Mouse (Mus musculus) kidney, adult 11 months (tissue): ENCODE measurements around the gene Il16.
A peak's percentile ranks its signal among the peaks of the same experiment; 100 is the strongest.

Experiments
- DNase-seq: peaks from one replicate; pipeline ENCODE4 v3.0.0; 2022

Il16 gene

GRCm38 (mm10) chr7:83598997-83599912 is 146.3 kb downstream of the Il16 start:
- no peak for DNase-seq

GRCm38 (mm10) chr7:83597063-83597462 is 148.5 kb downstream of the Il16 start:
- DNase-seq: no peak

DNA sequence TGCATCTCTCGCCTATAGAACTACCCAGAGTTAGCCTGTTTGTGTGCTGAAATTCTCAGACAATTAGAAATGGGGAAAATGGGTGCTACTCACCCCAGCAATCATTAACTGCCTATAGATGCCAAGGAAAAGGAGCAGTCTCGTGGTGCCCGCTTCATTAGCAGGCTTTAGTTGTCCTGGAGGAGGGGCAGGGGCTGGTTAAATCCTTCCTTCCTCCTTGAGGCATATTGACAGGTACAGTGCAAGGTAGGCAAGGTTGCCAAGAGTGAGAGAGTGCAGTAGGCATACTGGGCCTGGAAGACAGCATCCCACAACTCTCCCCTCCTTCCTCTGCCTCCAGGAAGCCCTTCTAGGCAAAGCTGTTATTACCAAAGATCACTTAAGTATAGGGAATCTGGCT is 151.5 kb downstream of the Il16 start:
- peak; percentile 16 for DNase-seq
